Mouse (Mus musculus): Measurements from ENCODE around the gene Ube2s.
A peak's percentile ranks its signal among the peaks of the same experiment; 100 is the strongest.
"Not testable (repeated sequence)": the region's sequence is repeated elsewhere in the genome, so short reads cannot be mapped to it uniquely, and the experiment has no call there.

Gene Ube2s

DNA sequence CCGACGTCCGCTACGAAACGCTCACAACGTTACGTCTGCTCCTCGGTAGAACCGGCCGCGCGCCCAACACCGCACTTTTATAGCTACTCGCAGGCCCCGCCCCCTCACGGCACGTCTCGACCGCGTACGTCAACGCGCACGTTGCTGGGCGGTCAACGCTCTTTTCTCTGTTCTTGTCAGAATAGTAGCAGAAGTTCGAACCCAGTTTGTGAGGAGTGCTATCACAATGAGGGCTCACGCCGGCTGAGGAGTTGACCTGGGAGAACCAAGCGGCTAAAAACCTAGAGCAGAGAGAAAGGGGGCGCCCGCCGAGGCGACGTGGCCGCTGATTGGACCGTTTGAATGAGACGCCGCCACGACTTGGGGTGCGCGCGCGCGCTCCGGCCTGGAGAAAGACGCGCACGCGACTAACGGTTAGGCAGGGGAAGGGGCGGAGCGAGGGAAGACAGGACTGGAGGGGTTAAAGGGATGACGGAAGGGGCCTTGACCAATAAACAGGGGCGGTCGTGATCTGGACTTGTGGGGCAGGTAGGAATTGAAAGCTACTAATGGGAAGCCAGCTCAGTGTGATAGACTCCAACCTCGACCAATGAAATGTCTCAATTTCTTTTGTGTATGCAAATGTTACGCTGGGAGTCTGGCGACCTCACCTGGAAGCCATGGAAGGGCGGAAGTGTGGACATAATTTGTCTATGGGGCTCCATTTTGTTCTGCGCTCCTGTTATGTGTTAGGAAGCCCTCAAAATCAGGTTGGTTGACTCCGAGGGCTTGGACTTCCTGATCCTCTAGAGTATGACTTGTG lies at the start of gene Ube2s:
Gene Ube2s, minus strand, starts transcription at position 288 of the 802 bp plus-strand sequence.
- DNase-seq (ENCODE audit: low spot score), result peak; percentile 99

DNA sequence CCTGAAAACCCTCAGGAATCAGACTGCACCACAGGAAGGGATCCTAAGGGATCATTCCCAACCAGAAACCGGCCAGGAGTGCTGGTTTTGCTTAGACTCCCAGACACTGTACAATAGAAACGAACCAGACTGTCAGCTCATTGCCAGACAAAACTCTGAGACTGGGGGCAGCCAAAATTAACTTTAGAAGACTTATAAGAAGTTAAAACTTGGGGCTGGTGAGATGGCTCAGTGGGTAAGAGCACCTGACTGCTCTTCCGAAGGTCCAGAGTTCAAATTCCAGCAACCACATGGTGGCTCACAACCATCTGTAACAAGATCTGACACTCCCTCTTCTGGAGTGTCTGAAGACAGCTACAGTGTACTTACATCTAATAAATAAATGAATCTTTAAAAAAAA lies 48.5 kb upstream of the Ube2s start:
- not testable (repeated sequence) for DNase-seq (ENCODE audit: low spot score)

DNA sequence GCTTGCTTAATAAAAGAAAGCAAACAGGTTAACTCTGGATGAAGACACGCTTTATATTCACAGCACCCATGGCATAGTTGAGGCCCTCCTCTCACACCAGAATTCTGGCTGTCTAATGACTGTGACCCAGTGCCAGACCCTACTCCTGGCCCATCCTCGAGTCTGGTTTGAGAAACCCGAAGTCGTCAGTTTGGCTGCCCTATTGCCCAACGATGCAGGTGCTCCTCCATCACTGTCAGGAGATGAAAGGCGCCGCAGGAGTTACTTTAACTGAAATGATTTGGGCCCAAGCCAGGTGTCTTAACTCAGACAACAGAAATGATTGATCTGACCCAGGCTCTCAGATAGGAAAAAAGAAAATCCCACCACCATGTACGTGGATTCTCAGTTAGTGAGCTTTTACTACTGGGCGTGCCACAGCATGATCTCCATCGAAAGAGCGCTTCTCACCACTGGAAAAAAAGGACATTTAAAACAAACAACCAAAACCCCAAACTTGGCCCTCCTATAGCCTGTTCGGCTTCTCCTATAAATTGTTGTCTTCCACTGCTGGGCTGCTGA lies 47.1 kb upstream of the Ube2s start:
- no peak for DNase-seq (ENCODE audit: low spot score)

DNA sequence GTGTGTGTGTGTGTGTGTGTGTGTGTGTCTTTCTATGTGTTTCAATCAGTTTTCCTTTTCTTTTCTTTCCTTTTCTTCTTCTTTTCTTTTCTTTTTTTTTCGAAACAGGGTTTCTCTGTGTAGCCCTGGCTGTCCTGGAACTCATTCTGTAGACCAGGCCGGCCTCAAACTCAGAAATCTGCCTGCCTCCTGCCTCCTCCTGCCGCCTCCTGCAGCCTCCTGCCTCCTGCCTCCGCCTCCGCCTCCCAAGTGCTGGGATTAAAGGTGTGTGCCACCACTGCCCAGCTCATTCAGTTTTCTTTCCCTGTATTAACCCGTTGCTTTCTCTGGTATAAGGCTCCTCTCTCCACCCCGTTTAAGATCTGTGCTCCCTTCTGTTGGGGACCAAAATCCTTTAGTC lies 44.9 kb upstream of the Ube2s start:
- no peak for DNase-seq (ENCODE audit: low spot score)

DNA sequence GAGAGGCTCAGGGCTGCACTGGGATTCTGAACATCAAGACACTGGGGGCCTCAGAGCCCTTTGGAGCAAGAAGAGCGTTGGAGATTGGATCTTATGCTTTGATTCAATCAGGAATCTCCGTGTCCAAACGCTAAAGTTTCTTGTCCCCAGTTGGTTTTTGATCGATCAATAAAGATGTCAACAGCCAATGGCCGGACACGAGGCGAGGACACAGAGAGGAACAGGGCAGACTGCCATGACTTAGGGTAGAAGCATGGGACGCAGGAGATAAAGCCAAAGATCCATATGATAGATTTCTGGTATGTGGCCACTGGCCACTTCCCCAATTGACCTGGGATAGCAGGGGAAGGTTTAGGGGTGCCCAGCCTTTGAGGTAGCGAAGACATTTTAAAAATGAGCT lies 44.1 kb upstream of the Ube2s start:
- no peak for DNase-seq (ENCODE audit: low spot score)

DNA sequence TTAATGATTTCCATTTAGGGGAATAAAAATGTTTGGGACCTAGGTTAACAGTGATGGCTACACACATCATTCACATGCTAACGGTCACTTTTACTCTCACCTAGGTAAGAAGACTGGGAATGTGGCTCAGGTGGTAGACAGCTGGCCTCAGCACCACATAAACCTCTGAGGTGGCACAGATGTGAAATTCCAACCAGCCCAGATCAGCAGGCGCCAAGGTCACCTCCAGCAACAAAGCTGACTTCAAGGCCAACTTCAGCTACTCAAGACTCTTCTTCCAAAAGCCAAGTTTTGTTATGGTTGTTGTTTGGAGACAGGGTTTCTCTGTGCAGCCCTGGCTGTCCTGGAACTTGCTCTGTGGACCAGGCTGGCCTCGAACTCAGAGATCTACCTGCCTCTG lies 41.2 kb upstream of the Ube2s start:
- peak; percentile 61 for DNase-seq (ENCODE audit: low spot score)

DNA sequence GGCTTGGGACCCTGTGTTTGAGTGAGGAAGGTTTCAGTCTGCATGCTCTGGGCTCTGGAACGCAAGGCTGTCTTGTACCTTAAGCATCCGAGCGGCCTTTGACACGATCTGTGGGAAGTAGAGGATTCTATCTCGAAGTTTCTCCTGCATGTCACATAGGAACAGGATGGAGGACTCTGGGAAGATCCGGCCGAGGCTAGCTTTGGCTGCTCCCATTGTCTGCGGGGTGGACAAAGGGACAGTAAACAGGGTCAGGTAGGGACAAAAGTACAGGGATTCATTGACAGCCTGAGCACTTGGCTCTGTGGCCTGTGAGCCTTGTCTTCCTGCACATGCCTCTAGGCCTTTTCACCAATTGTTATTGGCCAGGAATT lies 38.9 kb upstream of the Ube2s start:
- DNase-seq (ENCODE audit: low spot score), result no peak

DNA sequence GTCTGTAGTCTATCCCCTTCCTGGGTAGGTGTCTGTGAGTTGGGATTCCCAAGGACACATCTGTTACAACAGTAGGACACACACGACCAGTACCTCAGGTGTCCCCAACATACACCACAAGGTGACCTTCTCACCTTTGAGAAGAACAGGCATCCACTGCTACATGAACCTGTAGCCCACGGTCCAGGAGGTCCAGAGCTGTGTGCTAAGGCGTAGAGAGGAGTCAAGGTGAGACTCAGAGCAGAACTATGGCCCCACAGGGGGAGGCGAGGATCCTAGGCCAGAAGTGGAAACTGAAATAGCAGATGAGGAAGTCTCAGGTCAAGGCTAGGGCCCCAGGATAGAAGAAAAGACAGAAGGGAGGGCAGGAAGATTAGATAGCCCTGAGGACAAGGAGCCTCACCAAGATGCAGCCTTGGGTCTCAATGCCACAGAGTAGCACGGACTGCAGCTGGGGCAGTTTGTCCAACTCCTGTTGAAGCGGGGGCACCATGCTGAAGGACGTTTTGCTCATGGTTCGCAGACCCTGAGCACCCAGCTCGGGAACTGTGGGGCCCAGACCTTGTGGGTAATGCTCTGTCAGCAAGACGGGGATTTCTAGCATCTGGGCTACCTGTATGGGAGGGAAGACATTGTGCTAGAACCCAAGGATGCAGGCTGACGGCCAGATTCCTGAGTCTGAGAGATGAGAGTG lies 38.4 kb upstream of the Ube2s start:
- DNase-seq (ENCODE audit: low spot score), result peak; percentile 73

DNA sequence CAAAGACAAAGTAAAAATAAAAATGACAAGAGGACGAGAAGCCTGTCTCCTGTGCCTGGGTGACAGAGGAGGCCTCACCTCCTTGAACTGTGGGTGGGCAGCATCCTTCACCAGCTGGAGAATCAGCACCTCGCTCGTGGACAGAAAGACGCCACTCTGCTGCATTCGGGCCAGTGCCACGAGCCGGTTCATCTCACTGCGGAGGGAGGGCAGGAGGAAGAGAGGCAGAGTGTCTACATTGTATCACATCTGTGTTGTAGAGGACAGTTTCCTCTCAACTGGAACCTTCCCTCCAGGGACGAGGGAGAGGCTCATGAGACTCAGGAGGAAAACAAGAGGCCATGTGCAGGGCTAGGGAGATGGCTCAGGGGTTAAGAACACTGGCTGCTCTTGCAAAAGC lies 37.0 kb upstream of the Ube2s start:
- no peak for DNase-seq (ENCODE audit: low spot score)

DNA sequence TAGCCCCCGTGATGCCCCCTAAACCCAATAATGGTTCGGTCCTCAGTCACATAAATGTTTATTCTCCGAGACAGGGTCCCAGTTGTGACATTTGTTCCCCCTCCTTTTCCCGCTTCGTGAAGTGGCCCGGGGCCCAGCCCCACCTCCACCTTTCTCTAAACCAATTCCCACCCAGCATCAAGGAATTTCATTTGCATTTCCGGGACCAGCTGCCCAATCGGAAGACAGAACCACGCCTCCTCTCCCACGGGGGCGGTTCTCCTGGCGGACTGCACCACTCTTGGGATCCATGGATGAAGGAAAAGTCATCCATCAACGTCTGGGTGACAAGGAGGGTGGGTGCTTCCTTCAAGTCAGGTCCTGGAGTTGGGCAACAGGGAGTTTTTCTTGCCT lies 32.5 kb upstream of the Ube2s start:
- no peak for DNase-seq (ENCODE audit: low spot score)

DNA sequence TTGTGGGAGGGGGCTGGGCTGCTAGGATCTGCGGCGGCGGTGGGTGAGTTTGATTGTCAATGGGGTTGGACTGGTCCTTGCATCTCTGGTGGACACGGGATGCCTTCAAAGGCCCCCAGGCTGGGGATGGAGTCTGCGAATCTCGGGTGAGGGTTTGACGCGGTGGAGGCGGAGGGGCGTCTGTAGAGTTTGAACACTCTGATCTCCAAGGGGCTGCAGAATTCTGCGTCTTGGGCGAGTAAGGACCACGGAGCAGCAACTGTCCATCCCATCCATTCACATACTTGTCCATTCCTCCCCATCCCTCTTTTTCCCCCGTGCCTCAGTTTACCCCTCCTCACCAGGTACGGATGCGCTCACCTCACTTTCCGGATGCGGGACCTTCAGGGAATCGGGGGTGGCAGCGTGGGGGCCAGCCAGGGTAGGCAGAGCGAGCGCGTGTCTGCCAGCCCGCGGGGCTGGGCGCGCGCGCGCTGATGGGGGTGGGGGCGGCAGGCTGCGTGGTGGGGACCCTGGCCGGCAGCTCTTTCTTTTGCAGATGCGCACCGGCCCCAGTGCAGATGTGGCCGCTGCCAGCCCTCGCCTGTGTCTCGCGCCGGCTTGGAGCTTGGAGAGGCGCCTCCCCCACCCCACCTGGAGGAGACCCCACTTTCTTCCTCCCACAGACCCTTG lies 32.0 kb upstream of the Ube2s start, which contains the start of gene Shisa7:
Gene Shisa7, minus strand, starts transcription at position 452 of the 672 bp plus-strand sequence.
- DNase-seq (ENCODE audit: low spot score), result no peak

DNA sequence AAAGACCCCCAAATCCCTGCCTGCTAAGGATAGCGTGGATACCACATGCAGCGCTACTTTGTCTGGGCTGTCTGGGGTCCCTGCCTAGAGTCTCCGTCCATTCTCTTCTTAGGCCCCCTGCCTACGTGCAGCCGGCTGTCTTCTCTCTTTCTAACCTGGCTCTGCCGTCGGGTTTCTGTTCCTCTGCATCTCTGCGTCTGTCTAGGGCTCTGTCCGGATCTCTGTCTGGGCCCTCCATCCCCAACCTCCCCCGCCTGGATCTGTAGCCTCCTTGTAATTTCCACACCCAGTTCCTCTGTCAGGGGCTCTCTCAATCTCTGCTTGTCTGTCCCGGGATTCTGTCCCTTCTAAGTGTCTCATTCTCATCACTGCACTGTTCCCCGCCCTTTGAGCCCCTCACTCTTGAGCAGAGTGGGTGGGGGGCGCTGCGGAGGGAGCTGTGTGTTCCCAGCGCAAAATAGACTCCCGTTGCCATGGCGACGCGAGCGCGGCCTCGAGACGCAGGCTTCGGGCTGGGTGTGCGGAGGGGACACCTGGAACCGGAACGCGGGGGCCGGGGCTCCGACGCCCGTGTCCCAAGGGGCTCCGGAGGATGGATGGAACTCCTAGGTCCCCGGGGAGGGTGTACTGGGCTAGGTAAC lies 31.3 kb upstream of the Ube2s start:
- no peak for DNase-seq (ENCODE audit: low spot score)

DNA sequence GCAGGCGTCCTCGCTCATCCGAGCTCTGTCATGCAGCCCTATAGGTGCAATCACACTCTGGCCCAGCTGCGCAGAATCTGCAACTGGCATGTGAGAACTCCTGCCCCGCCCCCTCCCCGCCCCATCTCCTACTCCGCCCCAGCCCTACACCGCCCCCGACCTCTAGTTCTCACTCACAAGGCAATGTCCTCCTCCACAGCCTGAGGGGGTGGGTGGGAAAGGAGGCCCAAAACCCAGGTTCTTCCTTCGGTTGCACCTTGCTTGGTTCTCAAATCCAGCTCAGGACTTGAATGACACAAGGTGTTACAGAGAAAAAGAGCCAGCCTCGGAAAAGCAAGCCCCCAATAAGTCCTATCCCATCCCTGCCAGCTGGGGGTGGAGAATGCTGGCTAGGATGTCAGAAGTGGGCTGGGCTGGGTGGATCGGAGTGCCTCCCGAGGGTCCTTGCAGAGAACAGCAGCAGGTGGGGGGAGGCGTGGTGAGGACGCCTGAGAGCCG lies 30.3 kb upstream of the Ube2s start:
- DNase-seq (ENCODE audit: low spot score), result no peak

DNA sequence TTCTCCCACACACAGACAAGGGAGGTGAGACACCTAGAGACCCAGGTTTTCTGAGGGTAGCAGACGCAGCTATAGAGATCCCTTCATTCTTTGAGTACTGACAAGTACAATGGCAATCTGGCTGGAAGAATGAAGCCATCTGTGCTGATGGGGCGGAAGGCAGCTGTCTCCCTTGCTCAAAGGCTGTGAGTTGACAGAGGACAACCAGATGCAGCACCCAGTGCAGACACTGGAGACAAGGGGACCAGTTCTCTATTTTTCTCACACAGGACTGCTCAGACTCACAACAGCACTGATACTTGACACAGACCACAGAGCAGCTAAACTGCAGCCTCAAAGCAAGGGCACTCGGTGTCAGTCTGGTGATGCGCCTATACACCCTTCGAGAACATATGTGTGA lies 29.7 kb upstream of the Ube2s start:
- no peak for DNase-seq (ENCODE audit: low spot score)

DNA sequence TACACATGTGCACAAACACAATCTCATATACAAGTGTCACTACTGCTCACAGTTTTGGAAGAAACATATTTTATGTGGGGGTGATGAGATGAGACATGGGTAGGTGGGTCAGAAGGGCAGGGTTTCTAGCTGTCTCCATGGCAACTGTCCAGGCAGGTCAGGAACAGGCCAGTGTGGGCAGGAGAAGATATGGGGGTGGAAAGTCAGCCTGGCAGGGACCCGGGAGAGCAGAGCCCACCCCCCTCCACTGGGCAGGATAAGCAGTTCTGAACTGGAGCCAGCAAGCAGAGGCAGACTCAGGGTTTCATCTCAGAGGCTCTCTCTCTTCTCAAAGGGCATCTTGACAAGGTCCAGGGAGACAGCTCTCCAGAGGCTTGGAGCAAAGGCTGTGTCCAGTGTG lies 25.2 kb upstream of the Ube2s start:
- no peak for DNase-seq (ENCODE audit: low spot score)

DNA sequence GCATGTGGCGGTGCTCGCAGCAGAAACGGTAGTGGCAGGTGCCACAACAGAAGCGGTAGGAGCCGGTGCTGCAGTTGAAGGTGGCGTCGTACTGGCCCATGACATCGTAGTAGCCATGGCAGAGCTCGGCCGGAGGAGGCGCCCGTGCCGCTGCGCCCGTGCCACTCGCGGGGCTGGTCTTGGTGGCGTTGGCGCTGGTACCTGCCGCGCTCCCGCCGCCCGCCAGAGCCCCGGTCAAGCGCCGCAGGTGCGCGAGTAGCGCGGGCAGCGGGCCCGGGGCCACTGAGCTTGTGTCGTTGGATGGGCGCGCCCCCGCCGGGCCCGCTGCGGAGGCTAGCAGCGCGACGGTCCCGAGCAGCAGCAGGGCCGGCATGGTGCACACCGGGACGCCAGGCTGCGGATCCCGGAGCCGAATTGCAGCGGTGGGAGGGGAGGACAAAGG lies 24.0 kb upstream of the Ube2s start:
- peak; percentile 43 for DNase-seq (ENCODE audit: low spot score)

DNA sequence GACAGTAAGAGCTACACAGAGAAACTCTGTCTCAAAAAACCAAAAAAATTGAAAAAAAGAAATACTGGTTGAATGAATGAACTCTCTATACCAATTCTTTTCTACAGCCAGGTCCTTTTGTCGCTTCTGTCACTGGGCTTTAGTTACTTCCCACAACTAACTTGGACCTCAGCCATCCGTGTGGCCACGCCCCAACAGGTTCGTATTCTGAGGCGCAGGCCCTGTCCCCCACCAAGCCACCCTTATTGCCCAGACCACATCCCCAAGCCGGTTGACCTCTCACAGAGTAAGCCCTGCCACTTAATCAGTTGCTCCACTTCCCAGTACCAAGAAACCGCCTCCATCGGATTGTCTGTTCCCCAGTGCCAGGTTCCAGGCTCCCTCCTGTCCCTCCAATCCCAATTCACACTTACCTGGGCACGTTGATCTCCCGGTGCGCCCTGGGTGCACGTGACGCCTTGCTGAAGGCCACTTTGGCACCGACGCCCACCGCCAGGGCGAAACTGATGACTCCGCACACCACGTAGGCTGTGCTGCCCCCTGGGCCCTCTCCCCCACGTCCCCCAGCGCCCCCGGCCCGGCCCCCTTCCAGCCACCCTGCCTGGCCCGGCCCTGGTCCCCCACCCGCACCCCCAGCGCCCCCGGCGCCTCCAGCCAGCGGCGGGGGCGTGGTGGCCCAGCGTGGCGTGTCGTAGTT lies 23.4 kb upstream of the Ube2s start:
- DNase-seq (ENCODE audit: low spot score), result no peak

DNA sequence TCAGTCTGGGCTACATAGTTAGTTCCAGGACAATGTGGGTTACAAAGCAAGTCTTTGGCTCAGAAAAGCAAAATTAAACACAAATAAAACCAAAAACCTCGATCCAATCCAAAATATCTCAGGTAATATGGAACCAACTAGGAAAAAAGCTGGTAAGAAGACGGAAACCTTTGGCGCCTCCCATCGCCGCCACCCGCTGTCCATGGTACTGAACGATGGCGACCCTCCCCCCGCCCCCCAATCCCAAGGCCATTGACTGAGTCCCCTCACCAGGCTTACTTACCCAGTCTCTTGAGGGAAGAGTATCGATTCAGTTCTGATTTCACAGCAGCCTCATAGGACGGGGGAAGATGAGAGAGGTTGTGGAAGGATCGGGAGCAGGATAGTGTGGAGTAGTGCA lies 18.1 kb upstream of the Ube2s start:
- DNase-seq (ENCODE audit: low spot score), result no peak

DNA sequence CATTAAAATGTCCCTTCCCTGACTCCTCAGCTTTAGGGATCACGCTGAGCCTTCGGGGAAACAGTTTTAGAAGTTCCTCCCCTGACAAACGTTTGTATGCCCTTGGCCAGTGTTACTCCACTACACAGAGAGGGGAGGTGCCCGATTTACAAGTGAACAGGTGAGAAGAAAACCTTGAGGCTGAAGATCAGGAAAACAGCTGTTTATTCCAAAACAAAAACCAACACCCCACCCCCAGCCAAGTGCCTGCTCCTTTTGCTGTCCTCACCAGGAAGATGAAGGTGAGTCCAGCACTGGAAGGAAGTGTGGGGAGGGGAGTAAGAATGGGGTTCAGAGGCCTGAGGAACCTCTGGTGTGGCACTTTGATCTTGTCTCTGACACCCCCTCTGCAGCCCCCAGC lies 13.0 kb upstream of the Ube2s start:
- DNase-seq (ENCODE audit: low spot score), result no peak

DNA sequence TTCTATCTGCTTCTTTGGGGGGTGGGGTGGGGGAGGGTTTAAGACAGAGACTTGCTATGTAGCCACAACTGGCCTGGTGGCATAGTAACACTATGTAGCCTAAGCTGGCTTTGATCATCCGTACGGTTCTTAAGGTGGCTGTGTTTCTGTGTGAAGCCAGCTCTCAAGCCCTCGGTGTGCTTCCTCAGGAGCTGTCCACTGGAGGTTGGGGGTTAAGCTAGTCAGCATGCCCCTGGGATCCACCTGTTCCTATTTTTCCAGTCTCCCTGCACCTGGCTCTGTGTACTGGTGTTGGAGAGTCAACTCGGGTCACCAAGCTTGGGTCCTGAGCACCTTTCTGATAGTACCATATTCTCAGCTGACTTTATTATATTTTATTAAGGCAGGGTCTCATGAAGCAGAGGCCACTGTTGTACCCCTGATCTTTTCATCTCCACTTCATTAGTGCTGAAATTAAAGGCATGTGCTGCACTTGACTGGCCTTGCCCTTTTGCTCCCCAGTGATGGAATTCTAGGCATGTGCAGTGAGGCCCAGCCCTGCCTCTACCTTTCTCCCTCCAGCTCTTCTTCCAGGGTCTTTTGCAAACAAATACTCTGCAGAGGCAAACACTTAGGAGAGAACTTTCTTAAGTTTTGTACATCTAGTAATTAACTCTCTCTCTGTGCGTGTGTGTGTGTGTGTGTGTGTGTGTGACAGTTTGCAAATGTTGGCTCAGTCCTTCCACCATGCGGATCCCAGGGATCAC lies 9.9 kb upstream of the Ube2s start:
- no peak for DNase-seq (ENCODE audit: low spot score)

DNA sequence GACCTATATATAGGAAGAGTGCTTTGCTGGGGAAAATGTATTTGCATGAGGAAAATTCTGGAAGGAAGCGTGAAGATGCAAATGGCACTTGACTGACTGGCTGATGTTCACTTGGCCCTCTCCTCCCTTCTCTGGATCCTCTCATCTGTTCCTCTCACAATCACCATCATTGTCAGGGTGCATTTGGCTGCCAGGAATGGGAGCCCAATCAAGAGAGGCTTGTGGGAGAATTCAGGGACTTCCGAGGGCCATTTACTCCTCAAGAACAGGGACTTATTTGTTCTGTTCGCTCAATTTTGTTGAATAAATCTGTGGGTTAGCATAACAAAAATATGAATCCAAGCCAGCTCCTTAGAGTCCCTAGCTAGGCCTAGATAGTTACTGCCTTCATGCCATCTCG lies 9.3 kb upstream of the Ube2s start:
- no peak for DNase-seq (ENCODE audit: low spot score)
